Mouse (Mus musculus): ENCODE results near the gene Duxbl3. TPM values are rescaled to one million over a fixed set of nuclear protein-coding genes. Genes with fewer than 3 reads are reported as not detected.

Duxbl3 gene
- polyA plus RNA-seq, 1 experiment from 2014 or later: 5.9 TPM

DNA sequence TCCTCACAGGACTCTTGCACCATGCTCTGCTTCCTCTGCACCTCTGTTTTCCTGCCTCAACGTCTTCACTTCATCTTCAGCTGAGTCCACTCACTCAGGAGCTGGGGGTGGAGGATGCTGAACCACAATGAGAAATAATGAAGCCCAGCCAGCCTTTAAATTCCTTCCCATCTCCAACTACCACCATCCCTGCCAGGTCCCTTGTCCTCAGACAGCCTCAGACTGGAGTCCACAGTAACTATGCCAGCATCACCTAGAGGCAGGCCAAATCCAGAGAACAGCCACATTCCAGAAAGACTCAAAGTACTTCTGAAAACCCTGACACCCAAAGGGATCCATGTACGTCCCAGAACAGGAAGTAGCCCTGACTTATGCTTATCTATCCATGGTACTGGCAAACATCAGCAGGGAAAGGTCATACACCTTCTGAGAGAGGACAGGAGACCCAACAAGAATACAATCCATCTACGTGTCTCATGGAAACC lies 58.5 kb downstream of the Duxbl3 start:
- 77% methylated on average over 3 of the region's 3 CpGs for WGBS

More for the DNA sequence above, 58.5 kb downstream of the Duxbl3 start:
- Histone ChIP-seq H3K27me3 (no peaks in the 10 kb centered on the region), H3K27ac (no peak overlapping the region), H3K36me3 (no peaks in the 10 kb centered on the region), H3K9ac (replicated peaks) (no peak overlapping the region), H3K9me3 (no peaks in the 10 kb centered on the region), H3K4me2 (replicated peaks) (no peak overlapping the region), H3K4me3 (replicated peaks) (no peak overlapping the region), H3K4me1 (replicated peaks) (no peaks in the 10 kb centered on the region)
- no peak for ATAC-seq

Other genes starting within 250 kb of the Duxbl3 start
- 3.0 and 3.4 TPM in 2 replicates for gene Gm9780, start 215.3 kb upstream of the Duxbl3 start, polyA plus RNA-seq (2015; fragmentation: Nextera tagmentation; extraction: Ambion mirVana)
- 17.6 and 21.9 TPM in 2 replicates for gene Tmem254c, start 190.6 kb upstream of the Duxbl3 start, polyA plus RNA-seq (2015; fragmentation: Nextera tagmentation; extraction: Ambion mirVana)
- not detected in 2 replicates for gene Cphx2, start 176.4 kb upstream of the Duxbl3 start, polyA plus RNA-seq (2015; fragmentation: Nextera tagmentation; extraction: Ambion mirVana)
- not detected in 2 replicates for gene Cphx3, start 175.7 kb upstream of the Duxbl3 start, polyA plus RNA-seq (2015; fragmentation: Nextera tagmentation; extraction: Ambion mirVana)
- gene Duxbl2, start 139.6 kb upstream of the Duxbl3 start, polyA plus RNA-seq (2015; fragmentation: Nextera tagmentation; extraction: Ambion mirVana): not detected in 2 replicates
- gene Plac9b, start 75.5 kb upstream of the Duxbl3 start, polyA plus RNA-seq (2015; fragmentation: Nextera tagmentation; extraction: Ambion mirVana): 5.8 and 6.3 TPM in 2 replicates
- gene Tmem254b, start 50.9 kb upstream of the Duxbl3 start, polyA plus RNA-seq (2015; fragmentation: Nextera tagmentation; extraction: Ambion mirVana): 18.7 and 19.3 TPM in 2 replicates